Mouse (Mus musculus) embryonic facial prominence, embryonic 11.5 days (tissue): ENCODE data around the gene Lsm4. TPM values are rescaled to one million over a fixed set of nuclear protein-coding genes. Genes with fewer than 3 reads are reported as not detected.

ENCODE experiments used
- ATAC-seq: fragments of 200-750 bp; cut with Nextera tagmentation; replicated peaks from 2 replicates; pipeline ENCODE4 v1.8.0; 2017; ENCODE audit warnings: low read depth; ENCODE audit not compliant: insufficient number of reproducible peaks, low FRiP score, low TSS enrichment
- DNase-seq: peaks from one replicate; pipeline ENCODE4 v3.0.0-alpha.2; 2015; ENCODE audit warnings: low spot score
- H3K27ac ChIP-seq: fragments of 300-500 bp; sonication (generic); replicated peaks from 2 replicates; pipeline ENCODE4 v1.5.1; 2014; ENCODE audit warnings: mild to moderate bottlenecking, low read depth, low read length, control low read depth
- H3K27me3 ChIP-seq: fragments of 300-500 bp; sonication (generic); 2 replicates; pipeline ENCODE4 v1.6.1; 2014; ENCODE audit warnings: mild to moderate bottlenecking, low read length, moderate library complexity, mixed read lengths; ENCODE audit not compliant: control insufficient read depth, insufficient read depth
- H3K36me3 ChIP-seq: fragments of 300-500 bp; sonication (generic); replicated peaks from 2 replicates; pipeline ENCODE4 v1.6.1; 2014; ENCODE audit warnings: low read depth, mild to moderate bottlenecking, low read length, moderate library complexity, mixed read lengths; ENCODE audit not compliant: control insufficient read depth, insufficient read depth
- H3K4me1 ChIP-seq: fragments of 300-500 bp; sonication (generic); 2 replicates; pipeline ENCODE4 v1.6.1; 2014; ENCODE audit warnings: low read length, mixed read lengths; ENCODE audit not compliant: control insufficient read depth, insufficient read depth
- H3K4me2 ChIP-seq: fragments of 300-500 bp; sonication (generic); 2 replicates; pipeline ENCODE4 v1.6.1; 2014; ENCODE audit warnings: low read depth, mild to moderate bottlenecking, control low read depth, low read length, moderate library complexity
- H3K4me3 ChIP-seq: fragments of 300-500 bp; sonication (generic); 2 replicates; pipeline ENCODE4 v1.5.1; 2014; ENCODE audit warnings: low read depth, low read length, control low read depth
- H3K9ac ChIP-seq: fragments of 300-500 bp; sonication (generic); replicated peaks from 2 replicates; pipeline ENCODE4 v1.6.1; 2014; ENCODE audit warnings: mild to moderate bottlenecking, control low read depth, low read length
- H3K9me3 ChIP-seq: fragments of 300-500 bp; sonication (generic); replicated peaks from 2 replicates; pipeline ENCODE4 v1.6.1; 2016; ENCODE audit warnings: mild to moderate bottlenecking, low read length, inconsistent platforms, mixed read lengths; ENCODE audit not compliant: control insufficient read depth
- WGBS: fragments of 180-500 bp; shearing (Covaris S2); extraction: QIAGEN DNeasy Blood & Tissue Kit; methylation state at CpG from one replicate; pipeline ENCODE4 v1.1.7; 2014; 5-methylcytosine and 5-hydroxymethylcytosine counted together
- polyA plus RNA-seq: library from polyadenylated mRNA; unstranded; fragments of >200 nt; fragmentation: Nextera tagmentation; extraction: Ambion mirVana; gene quantifications from 2 replicates; pipeline ENCODE4 v1.2.1, GENCODE M21; 2014

Gene Lsm4
- polyA plus RNA-seq, 1 experiment from 2014 or later = 334 TPM

DNA sequence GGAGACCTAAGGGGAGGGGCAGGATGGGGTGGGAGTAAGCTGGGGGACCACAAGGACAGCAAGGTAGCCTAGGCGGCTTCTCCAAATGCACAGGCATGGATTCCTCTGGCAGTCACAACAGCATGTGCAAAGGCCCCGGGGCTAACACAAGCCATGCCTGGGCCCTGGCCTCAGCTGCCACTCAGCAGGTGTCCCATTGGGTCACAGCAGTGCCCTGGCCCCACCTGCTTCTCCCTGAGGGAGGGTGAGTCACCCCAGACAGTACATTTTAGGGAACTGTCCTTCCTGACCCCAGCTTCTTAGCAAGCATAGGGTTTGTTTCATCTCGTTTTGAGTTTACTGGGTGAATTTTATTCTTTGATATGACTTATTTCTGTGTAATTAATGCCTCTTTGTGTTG lies 9.6 kb downstream of the Lsm4 start:
- H3K27ac ChIP-seq = no peak overlapping the region
- no peaks in the 10 kb centered on the region for H3K27me3 ChIP-seq
- DNase-seq (no peak), ATAC-seq (no peak)
- no peak overlapping the region for H3K4me3 ChIP-seq
- no peaks in the 10 kb centered on the region for H3K9me3 ChIP-seq
- H3K36me3 ChIP-seq = no peaks in the 10 kb centered on the region
- H3K9ac ChIP-seq = peak overlapping the region; percentile 43
- no peak overlapping the region; the same call in 1 of the 2 replicates for H3K4me2 ChIP-seq
- peaks cover 4% of the 10 kb centered on the region for H3K4me1 ChIP-seq
- WGBS = 63% methylated on average over 3 of the region's 3 CpGs

DNA sequence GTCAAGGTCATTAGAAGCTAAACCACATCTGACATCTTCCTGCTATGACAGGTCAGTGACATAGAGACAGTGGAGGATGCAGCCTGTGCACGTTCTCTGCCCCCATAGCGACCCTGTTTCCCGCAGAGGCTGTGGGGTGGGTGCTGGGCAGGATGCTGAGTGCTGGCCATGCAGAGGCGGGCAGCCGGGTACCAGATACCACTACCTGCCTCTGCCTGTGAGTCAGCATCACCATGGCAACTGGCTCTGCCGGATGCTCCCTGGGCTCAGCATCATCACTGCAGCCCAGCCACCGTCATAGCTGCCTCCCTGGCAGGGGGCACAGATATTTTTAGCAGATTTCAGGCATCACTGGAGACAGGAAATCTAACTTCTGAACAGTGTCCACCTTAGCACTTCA lies 11.2 kb downstream of the Lsm4 start:
- DNase-seq (no peak), ATAC-seq (peak; percentile 7; the same call in 1 of the 2 replicates)
- H3K4me2 ChIP-seq = no peak overlapping the region
- 45% methylated on average over 7 of the region's 7 CpGs for WGBS
- H3K36me3 ChIP-seq = no peaks in the 10 kb centered on the region
- H3K4me1 ChIP-seq = peaks cover 4% of the 10 kb centered on the region
- H3K27ac ChIP-seq = no peak overlapping the region
- H3K27me3 ChIP-seq = no peaks in the 10 kb centered on the region
- no peak overlapping the region for H3K4me3 ChIP-seq
- H3K9me3 ChIP-seq = no peaks in the 10 kb centered on the region
- H3K9ac ChIP-seq = no peak overlapping the region

GRCm38 (mm10) chr8:70687576-70687975 lies 14.5 kb downstream of the Lsm4 start:
- Histone ChIP-seq H3K4me1 (no peaks in the 10 kb centered on the region; the same call in 1 of the 2 replicates), H3K36me3 (no peaks in the 10 kb centered on the region), H3K4me2 (no peak overlapping the region), H3K27me3 (no peaks in the 10 kb centered on the region), H3K27ac (no peak overlapping the region), H3K9ac (no peak overlapping the region), H3K4me3 (no peak overlapping the region), H3K9me3 (no peaks in the 10 kb centered on the region)
- ATAC-seq (no peak), DNase-seq (no peak)
- 86% methylated on average over 8 of the region's 8 CpGs for WGBS

GRCm38 (mm10) chr8:70688136-70688535 lies 15.1 kb downstream of the Lsm4 start:
- Histone ChIP-seq H3K4me3 (no peak overlapping the region), H3K4me2 (no peak overlapping the region), H3K9me3 (no peaks in the 10 kb centered on the region), H3K36me3 (no peaks in the 10 kb centered on the region), H3K9ac (no peak overlapping the region), H3K4me1 (no peaks in the 10 kb centered on the region; the same call in 1 of the 2 replicates), H3K27ac (no peak overlapping the region), H3K27me3 (no peaks in the 10 kb centered on the region)
- ATAC-seq (no peak), DNase-seq (no peak)
- 90% methylated on average over 3 of the region's 3 CpGs for WGBS

DNA sequence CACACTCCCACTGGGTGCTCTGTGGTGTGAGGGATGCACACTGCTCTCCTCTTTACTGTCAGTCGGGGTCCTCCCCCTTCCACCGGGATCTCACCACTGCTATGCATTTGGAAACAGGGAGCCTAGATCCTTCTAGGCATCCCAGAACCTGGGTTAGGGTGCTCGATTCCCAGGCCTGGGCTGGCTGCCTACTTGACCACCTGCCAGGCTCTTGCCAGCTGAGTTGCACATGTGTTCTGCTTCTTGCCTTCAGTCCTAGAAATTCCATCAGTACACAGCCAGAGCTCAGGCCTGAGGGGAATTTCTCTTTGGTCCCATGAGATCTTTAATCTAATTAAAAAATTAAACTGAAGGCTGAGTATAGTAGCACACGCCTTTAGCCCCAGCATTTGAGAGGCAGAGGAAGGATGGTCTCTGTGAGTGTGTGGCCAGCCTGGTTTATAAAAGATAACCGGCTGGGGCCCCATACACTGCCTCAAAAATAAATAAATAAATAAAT lies 16.9 kb downstream of the Lsm4 start:
- Histone ChIP-seq H3K9ac (no peak overlapping the region), H3K27ac (no peak overlapping the region), H3K9me3 (no peaks in the 10 kb centered on the region), H3K4me2 (no peak overlapping the region), H3K4me1 (no peaks in the 10 kb centered on the region; the same call in 1 of the 2 replicates), H3K4me3 (no peak overlapping the region), H3K27me3 (no peaks in the 10 kb centered on the region), H3K36me3 (no peaks in the 10 kb centered on the region)
- 59% methylated on average over 5 of the region's 5 CpGs for WGBS
- DNase-seq (peak; percentile 29), ATAC-seq (no peak)

- no peaks in the 10 kb centered on the region for H3K36me3 ChIP-seq
- no peaks in the 10 kb centered on the region for H3K9me3 ChIP-seq
- H3K4me2 ChIP-seq = peak overlapping the region; percentile 40
- no peak for ATAC-seq
- peak overlapping the region; percentile 76 for H3K9ac ChIP-seq
- no peaks in the 10 kb centered on the region for H3K27me3 ChIP-seq
- 52% methylated on average over 4 of the region's 4 CpGs for WGBS
- peak overlapping the region; percentile 12; the same call in 1 of the 2 replicates for H3K4me3 ChIP-seq
- H3K4me1 ChIP-seq = peaks cover 5% of the 10 kb centered on the region
- no peak for DNase-seq
- peak overlapping the region; percentile 88 for H3K27ac ChIP-seq
Measured at GRCm38 (mm10) chr8:70691230-70691629, 18.2 kb downstream of the Lsm4 start.

DNA sequence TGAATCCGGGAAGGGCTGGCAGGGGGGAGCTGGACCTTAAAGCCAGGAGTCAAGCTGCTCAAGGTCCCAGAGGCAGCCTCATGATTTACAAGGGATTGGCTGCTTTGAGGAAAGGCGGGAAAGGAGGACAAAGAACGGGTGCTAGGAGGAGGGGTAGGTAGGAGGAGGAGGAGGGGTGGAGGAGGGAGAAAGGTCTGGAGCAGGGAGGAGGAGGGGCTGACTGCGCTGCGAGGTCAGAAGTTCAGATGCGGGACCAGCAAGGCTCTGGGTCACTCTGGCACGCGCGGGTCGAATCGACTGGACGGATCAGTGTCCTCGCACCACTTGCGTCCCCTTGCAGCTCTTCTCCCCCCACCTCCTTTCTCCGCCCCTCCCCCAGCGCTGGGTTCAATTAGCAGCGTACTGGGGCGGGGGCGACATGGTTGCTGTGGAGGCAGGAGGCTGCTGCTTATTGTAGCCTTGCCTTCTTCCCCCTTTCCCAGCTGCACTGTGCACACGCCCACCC lies 18.7 kb downstream of the Lsm4 start:
- no peaks in the 10 kb centered on the region for H3K36me3 ChIP-seq
- DNase-seq = peak; percentile 93
- 2% methylated on average over 18 of the region's 20 CpGs for WGBS

DNA sequence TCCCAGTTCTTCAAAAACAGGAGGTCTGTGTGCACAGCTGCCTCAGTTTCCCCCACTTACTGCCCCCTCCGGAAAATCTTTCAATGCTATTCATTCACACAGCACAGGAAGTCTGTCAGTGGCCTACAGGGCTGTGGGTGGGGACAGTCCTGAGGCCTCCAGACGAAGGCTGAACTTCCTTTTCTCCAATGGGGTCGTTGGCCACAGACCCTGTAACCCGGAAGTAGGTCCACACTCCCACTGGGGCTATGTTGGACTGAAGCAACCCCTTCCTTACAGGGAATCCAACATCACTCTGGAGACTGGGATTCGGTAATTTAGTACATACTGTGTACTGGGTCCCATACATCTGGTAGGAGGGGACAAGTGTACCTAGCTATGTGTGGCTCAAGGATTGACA lies 20.6 kb downstream of the Lsm4 start:
- H3K27me3 ChIP-seq = no peaks in the 10 kb centered on the region
- no peak for ATAC-seq
- no peak overlapping the region for H3K27ac ChIP-seq
- H3K4me1 ChIP-seq = peaks cover 7% of the 10 kb centered on the region
- DNase-seq = no peak
- no peaks in the 10 kb centered on the region for H3K36me3 ChIP-seq
- 68% methylated on average over 5 of the region's 5 CpGs for WGBS
- H3K4me2 ChIP-seq = no peak overlapping the region
- no peaks in the 10 kb centered on the region for H3K9me3 ChIP-seq
- no peak overlapping the region for H3K4me3 ChIP-seq
- no peak overlapping the region for H3K9ac ChIP-seq

More for the DNA sequence above, 18.7 kb downstream of the Lsm4 start:
- H3K9me3 ChIP-seq = no peaks in the 10 kb centered on the region
- peak overlapping the region; percentile 40 for H3K4me2 ChIP-seq
- no peaks in the 10 kb centered on the region for H3K27me3 ChIP-seq
- H3K4me3 ChIP-seq = peak overlapping the region; percentile 12; the same call in 1 of the 2 replicates
- H3K27ac ChIP-seq = peak overlapping the region; percentile 88
- peaks cover 5% of the 10 kb centered on the region for H3K4me1 ChIP-seq
- H3K9ac ChIP-seq = peak overlapping the region; percentile 76
- peak; percentile 68 for ATAC-seq
